Mouse (Mus musculus): ENCODE data around the gene Tspan11.
A peak's percentile ranks its signal among the peaks of the same experiment; 100 is the strongest.

The Tspan11 gene

GRCm38 (mm10) chr6:127887511-127888421 lies at the start of gene Tspan11:
Tspan11 (plus strand) TSS chr6:127887589.
- DNase-seq (ENCODE audit: low spot score) = no peak

DNA sequence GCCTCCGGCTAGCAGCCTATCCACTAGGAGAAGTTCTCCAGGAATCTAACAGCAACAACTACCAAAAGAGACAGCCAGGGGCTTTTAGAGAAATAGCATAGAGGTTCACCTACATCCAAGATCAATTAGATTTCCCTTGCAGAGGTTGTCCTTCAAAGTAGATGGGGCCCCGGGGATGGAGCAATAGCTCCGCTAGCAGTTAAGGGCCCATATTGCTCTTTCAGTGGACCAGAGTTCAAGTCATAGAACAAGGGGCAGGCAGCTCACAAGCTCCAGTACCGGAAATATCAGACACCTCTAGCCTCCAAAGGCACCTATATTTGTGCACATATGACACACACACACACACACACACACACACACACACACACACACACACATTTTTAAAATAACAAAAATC lies 49.5 kb upstream of the Tspan11 start:
- DNase-seq (ENCODE audit: low spot score) = no peak

DNA sequence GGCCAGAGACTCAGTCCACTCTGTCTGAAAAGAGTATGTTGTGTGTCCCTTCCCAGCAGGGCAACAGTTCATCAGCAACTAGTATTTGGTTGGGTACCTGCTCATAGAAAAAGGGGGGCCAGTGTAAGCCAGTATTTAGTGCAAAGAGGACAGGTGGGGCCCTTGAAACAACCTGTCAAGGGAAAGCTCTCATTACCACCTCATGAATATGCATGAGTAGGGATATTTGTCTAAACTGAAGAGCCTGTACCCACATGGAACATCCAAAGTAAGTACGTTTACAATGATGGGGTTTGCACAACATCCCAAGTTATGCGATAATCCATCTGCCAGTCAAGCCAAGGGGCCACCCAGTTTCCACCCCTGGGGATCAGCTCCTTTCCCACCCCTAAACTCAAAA lies 47.9 kb upstream of the Tspan11 start:
- no peak for DNase-seq (ENCODE audit: low spot score)

DNA sequence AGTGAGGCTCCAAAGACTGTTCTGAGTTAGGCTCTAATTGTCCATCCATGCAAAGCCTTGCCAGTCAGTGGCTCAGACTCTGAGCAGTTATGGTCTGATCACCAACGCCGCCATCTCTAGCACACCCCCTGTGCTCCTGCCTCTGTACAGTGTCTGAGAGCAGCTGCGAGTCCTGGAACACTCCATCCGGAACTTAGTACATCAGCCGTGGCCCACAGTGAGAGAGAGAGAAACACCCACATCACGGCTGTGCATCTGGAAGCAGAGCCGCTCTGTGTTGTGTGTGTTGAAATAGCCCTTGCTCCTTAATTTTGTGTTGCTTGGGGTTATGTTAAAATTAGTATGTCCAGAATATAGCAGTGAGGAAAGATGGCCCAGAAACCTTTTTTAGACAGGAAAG lies 47.2 kb upstream of the Tspan11 start:
- DNase-seq (ENCODE audit: low spot score) = peak; percentile 19

- DNase-seq (ENCODE audit: low spot score) = no peak
Measured at GRCm38 (mm10) chr6:127841326-127841725, 46.1 kb upstream of the Tspan11 start.

GRCm38 (mm10) chr6:127846521-127846920 lies 40.9 kb upstream of the Tspan11 start:
- no peak for DNase-seq (ENCODE audit: low spot score)

- DNase-seq (ENCODE audit: low spot score) = no peak
Measured at GRCm38 (mm10) chr6:127849496-127849895, 37.9 kb upstream of the Tspan11 start.

DNA sequence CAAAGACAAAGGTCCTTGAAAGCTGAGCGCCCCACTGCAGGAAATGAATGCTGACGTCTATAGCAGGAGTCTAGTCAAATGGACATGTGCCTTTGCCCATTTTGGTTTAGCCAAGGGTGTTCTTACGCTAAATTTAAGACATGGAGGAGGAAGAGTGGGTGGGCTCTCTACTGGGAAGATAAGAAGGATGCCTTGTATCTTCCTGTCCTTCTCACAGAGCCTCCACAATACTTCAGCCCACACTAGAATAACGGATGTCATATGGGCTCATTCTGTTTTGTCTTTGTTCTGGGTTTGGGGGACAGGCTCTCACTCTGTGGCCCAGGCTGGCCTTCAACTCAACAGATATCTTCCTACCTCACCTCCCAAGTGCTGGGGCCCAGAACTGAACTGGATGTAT lies 35.8 kb upstream of the Tspan11 start:
- DNase-seq (ENCODE audit: low spot score) = no peak

- DNase-seq (ENCODE audit: low spot score) = no peak
Measured at GRCm38 (mm10) chr6:127853241-127853640, 34.1 kb upstream of the Tspan11 start.

DNA sequence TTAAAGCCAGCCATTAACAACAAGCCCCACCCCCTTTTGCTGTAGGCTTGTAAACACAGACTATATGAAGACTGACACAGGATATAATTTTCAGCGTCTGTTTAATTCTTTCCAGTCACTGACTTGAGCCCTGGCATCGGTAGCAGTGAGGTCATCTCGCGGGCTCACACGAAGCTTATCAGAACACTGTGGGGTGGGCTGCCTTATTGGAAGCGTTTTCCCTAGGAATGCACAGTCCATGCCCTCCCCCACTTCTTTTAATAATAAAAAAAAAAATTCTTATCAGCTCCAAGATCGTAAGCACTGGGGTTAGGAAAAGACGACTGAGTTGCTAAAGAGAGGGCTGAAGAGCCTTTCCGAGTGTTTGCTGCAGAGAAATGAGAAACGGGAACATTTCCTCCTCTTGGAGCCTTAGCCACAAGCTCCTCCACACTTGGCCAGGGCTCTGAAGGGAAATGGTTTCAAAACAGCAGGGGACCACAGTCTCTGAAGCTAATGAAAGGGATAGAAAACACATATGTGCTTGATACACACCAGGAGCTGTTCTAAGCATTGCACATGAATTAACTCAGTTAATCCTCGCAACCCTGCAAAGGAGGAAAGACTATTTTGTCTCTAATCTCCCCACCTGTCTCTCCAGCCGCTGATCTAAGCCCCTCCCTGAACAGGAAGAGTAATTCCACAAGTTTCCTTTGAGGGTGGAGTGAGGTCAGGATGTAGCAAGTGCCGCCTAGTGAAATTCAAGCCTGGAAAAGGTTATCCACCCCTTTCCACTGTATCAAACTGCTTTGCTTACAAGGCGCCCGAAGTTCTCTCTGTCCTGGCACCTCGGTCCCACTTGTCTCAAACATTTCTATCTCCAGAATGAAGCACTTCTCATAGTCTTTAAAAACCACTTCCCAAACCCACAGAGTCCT lies 33.4 kb upstream of the Tspan11 start:
- DNase-seq (ENCODE audit: low spot score) = no peak

DNA sequence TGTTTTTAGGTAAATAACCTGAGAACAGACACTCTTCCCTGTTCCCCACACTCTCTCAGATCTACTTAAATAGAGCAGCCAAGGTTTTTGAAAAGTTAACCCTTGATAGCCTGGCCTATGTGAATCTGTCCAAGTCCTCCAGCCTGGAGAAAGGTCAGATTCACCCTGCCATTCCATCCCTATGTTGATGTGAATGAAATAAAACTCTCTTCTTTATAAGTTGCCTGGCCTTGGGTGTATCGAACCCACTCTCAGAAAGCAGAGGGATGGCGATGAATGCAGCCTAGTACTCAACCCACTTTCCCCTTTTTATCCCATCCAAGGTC lies 32.7 kb upstream of the Tspan11 start:
- no peak for DNase-seq (ENCODE audit: low spot score)

GRCm38 (mm10) chr6:127855711-127856295 lies 31.6 kb upstream of the Tspan11 start:
- no peak for DNase-seq (ENCODE audit: low spot score)

GRCm38 (mm10) chr6:127861951-127862350 lies 25.4 kb upstream of the Tspan11 start:
- no peak for DNase-seq (ENCODE audit: low spot score)

DNA sequence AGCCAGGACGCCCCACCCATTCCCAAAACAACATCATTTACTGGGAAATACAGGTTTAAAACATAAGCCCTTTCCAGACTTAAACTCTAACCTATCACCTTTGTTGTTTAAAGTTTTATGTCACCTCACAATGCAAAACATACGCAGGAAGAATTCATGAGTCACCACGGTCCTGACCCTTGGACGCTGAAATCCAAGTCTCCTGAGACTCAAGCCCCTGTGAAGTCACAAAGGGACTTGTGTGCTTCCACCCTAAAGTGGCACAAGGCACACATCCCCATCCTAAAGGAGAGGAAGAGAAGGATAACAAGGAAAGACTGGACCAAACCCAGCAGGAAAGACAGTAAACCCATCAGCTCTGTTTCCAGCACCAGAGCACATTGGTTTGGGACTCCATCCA lies 22.0 kb upstream of the Tspan11 start:
- DNase-seq (ENCODE audit: low spot score) = no peak

DNA sequence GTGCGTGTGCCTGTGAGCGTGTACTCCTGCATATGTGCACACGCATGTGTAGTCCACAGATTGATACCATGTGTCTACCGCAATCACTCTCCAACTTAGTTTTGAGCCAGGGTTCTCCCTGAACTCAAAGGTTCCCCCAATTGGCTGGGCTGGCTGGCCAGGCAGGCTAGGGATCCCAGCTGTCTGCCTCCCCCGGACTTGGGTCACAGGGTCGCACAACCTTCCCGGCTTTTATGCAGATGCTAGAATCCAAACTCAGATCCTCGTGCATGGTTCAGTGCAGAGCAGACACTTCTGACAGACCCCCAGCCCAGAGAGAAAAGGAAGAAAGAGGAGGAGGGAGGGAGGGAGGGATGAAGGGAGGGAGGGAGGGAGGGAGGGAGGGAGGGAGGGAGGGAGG lies 18.8 kb upstream of the Tspan11 start:
- no peak for DNase-seq (ENCODE audit: low spot score)

- no peak for DNase-seq (ENCODE audit: low spot score)
Measured at GRCm38 (mm10) chr6:127869121-127869520, 18.3 kb upstream of the Tspan11 start.

GRCm38 (mm10) chr6:127870345-127871324 lies 16.8 kb upstream of the Tspan11 start:
- DNase-seq (ENCODE audit: low spot score) = no peak

- DNase-seq (ENCODE audit: low spot score) = no peak
Measured at GRCm38 (mm10) chr6:127871436-127871835, 16.0 kb upstream of the Tspan11 start.

GRCm38 (mm10) chr6:127872581-127872980 lies 14.8 kb upstream of the Tspan11 start:
- DNase-seq (ENCODE audit: low spot score) = no peak

GRCm38 (mm10) chr6:127875883-127876282 lies 11.5 kb upstream of the Tspan11 start:
- no peak for DNase-seq (ENCODE audit: low spot score)

GRCm38 (mm10) chr6:127876436-127876835 lies 11.0 kb upstream of the Tspan11 start:
- no peak for DNase-seq (ENCODE audit: low spot score)

Data from left cerebral cortex, adult 11 months (tissue).